Mouse (Mus musculus): ENCODE results near the gene Kremen1. TPM values are rescaled to one million over a fixed set of nuclear protein-coding genes. Genes with fewer than 3 reads are reported as not detected.

The Kremen1 gene
- polyA plus RNA-seq, 1 experiment: 28.3 TPM

DNA sequence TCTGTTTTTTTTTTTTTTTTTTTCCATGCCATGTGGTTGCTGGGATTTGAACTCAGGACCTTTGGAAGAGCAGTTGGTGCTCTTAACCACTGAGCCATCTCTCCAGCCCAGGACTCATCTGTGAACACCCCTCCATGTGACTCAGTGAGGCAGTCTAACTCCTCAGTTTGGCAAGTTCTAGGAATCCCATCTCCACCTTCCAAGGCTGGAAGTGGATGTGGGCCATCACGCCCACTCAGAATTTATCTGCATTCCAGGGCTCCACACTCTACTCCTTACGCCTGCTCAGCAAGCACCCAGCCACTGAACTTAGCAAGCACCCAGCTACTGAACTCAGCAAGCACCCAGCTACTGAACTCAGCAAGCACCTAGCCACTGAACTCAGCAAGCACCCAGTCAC lies 61.5 kb downstream of the Kremen1 start:
- Histone ChIP-seq H3K4me3 (ENCODE audit: insufficient read depth, low read length) (no peak overlapping the region), H3K4me1 (ENCODE audit: control insufficient read depth, insufficient read depth, low read length) (0 out of 2 replicates have a peak, but pooled peaks cover 2% of the 10 kb centered on the region), H3K27ac (ENCODE audit: insufficient read depth, low read length) (no peak overlapping the region)
- no peak for TF ChIP-seq POLR2A (IDR thresholded peaks at IDR 0.05; ENCODE audit: low read depth, low read length)
- no peak for TF ChIP-seq CTCF (IDR thresholded peaks at IDR 0.05; ENCODE audit: borderline replicate concordance, insufficient read depth, low read length)

GRCm38 (mm10) chr11:5197068-5197467 lies 64.3 kb downstream of the Kremen1 start:
- no peaks in the 10 kb centered on the region for H3K4me1 ChIP-seq (ENCODE audit: control insufficient read depth, insufficient read depth, low read length)
- H3K27ac ChIP-seq (ENCODE audit: insufficient read depth, low read length): no peak overlapping the region
- TF ChIP-seq POLR2A (IDR thresholded peaks at IDR 0.05; ENCODE audit: low read depth, low read length): no peak
- TF ChIP-seq CTCF (IDR thresholded peaks at IDR 0.05; ENCODE audit: borderline replicate concordance, insufficient read depth, low read length): no peak
- H3K4me3 ChIP-seq (ENCODE audit: insufficient read depth, low read length): no peak overlapping the region

- TF ChIP-seq POLR2A (IDR thresholded peaks at IDR 0.05; ENCODE audit: low read depth, low read length): no peak
- no peak for TF ChIP-seq CTCF (IDR thresholded peaks at IDR 0.05; ENCODE audit: borderline replicate concordance, insufficient read depth, low read length)
- Histone ChIP-seq H3K4me3 (ENCODE audit: insufficient read depth, low read length) (no peak overlapping the region), H3K4me1 (ENCODE audit: control insufficient read depth, insufficient read depth, low read length) (no peaks in the 10 kb centered on the region), H3K27ac (ENCODE audit: insufficient read depth, low read length) (no peak overlapping the region)
Observed at GRCm38 (mm10) chr11:5196583-5196982, 64.8 kb downstream of the Kremen1 start.

- TF ChIP-seq CTCF (IDR thresholded peaks at IDR 0.05; ENCODE audit: borderline replicate concordance, insufficient read depth, low read length) (no peak), POLR2A (IDR thresholded peaks at IDR 0.05; ENCODE audit: low read depth, low read length) (no peak)
- H3K27ac ChIP-seq (ENCODE audit: insufficient read depth, low read length): no peak overlapping the region
- no peaks in the 10 kb centered on the region for H3K4me1 ChIP-seq (ENCODE audit: control insufficient read depth, insufficient read depth, low read length)
- no peak overlapping the region for H3K4me3 ChIP-seq (ENCODE audit: insufficient read depth, low read length)
Observed at GRCm38 (mm10) chr11:5193576-5193881, 67.8 kb downstream of the Kremen1 start.

DNA sequence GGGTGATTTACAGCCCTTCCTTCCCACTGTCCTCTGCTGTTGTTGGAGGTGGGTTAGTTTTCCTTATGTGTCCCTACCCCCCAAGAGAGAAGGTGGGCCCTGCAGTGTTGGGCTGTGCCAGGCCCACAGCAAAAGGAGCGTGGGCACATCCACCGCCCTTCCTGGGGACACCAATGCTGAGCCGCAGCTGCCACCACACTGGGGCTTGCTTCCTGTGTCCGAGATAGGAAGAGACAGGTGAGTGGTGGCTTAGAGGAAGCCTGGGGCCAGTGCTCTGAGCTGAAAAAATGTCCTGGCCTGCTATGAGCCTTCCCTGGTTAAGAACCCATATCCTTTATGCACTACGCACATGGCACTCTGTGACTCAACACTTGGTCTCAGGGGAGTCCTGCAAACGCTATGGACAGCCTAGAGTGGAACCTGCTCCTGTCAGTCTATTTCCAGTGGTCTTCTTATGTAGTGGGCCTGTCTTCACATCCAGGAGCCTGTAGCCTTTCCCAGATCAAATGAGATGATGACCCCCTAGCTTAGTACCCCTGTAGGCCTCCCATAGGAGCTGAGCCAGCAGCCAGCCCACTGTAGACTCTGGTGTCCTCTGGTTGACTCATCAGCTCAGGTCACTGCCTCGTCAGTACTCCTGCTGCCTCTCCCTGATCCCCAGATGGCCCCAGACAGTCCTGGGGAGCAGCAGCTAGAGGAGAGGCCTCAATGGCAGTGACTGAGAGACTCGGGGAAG lies 68.3 kb downstream of the Kremen1 start:
- Histone ChIP-seq H3K27ac (ENCODE audit: insufficient read depth, low read length) (no peak overlapping the region), H3K4me1 (ENCODE audit: control insufficient read depth, insufficient read depth, low read length) (no peaks in the 10 kb centered on the region), H3K4me3 (ENCODE audit: insufficient read depth, low read length) (no peak overlapping the region)
- TF ChIP-seq POLR2A (IDR thresholded peaks at IDR 0.05; ENCODE audit: low read depth, low read length) (no peak), CTCF (IDR thresholded peaks at IDR 0.05; ENCODE audit: borderline replicate concordance, insufficient read depth, low read length) (no peak)

GRCm38 (mm10) chr11:5192084-5192516 lies 69.3 kb downstream of the Kremen1 start:
- TF ChIP-seq CTCF (IDR thresholded peaks at IDR 0.05; ENCODE audit: borderline replicate concordance, insufficient read depth, low read length): no peak
- no peak for TF ChIP-seq POLR2A (IDR thresholded peaks at IDR 0.05; ENCODE audit: low read depth, low read length)
- no peak overlapping the region for H3K4me3 ChIP-seq (ENCODE audit: insufficient read depth, low read length)
- H3K27ac ChIP-seq (ENCODE audit: insufficient read depth, low read length): no peak overlapping the region
- H3K4me1 ChIP-seq (ENCODE audit: control insufficient read depth, insufficient read depth, low read length): no peaks in the 10 kb centered on the region

- no peak overlapping the region for H3K4me3 ChIP-seq (ENCODE audit: insufficient read depth, low read length)
- no peak overlapping the region for H3K27ac ChIP-seq (ENCODE audit: insufficient read depth, low read length)
- no peak for TF ChIP-seq CTCF (IDR thresholded peaks at IDR 0.05; ENCODE audit: borderline replicate concordance, insufficient read depth, low read length)
- TF ChIP-seq POLR2A (IDR thresholded peaks at IDR 0.05; ENCODE audit: low read depth, low read length): no peak
- no peaks in the 10 kb centered on the region for H3K4me1 ChIP-seq (ENCODE audit: control insufficient read depth, insufficient read depth, low read length)
Observed at GRCm38 (mm10) chr11:5189239-5189933, 72.0 kb downstream of the Kremen1 start.

- no peak overlapping the region for H3K27ac ChIP-seq (ENCODE audit: insufficient read depth, low read length)
- TF ChIP-seq POLR2A (IDR thresholded peaks at IDR 0.05; ENCODE audit: low read depth, low read length) (no peak), CTCF (IDR thresholded peaks at IDR 0.05; ENCODE audit: borderline replicate concordance, insufficient read depth, low read length) (no peak)
Observed at GRCm38 (mm10) chr11:5188170-5188569, 73.2 kb downstream of the Kremen1 start.

GRCm38 (mm10) chr11:5184832-5185231 lies 76.5 kb downstream of the Kremen1 start:
- TF ChIP-seq POLR2A (IDR thresholded peaks at IDR 0.05; ENCODE audit: low read depth, low read length) (no peak), CTCF (IDR thresholded peaks at IDR 0.05; ENCODE audit: borderline replicate concordance, insufficient read depth, low read length) (no peak)
- Histone ChIP-seq H3K4me3 (ENCODE audit: insufficient read depth, low read length) (no peak overlapping the region), H3K27ac (ENCODE audit: insufficient read depth, low read length) (no peak overlapping the region), H3K4me1 (ENCODE audit: control insufficient read depth, insufficient read depth, low read length) (no peaks in the 10 kb centered on the region)

More at GRCm38 (mm10) chr11:5188170-5188569, 73.2 kb downstream of the Kremen1 start:
- no peak overlapping the region for H3K4me3 ChIP-seq (ENCODE audit: insufficient read depth, low read length)
- H3K4me1 ChIP-seq (ENCODE audit: control insufficient read depth, insufficient read depth, low read length): no peaks in the 10 kb centered on the region

- TF ChIP-seq CTCF (IDR thresholded peaks at IDR 0.05; ENCODE audit: borderline replicate concordance, insufficient read depth, low read length): no peak
- no peak for TF ChIP-seq POLR2A (IDR thresholded peaks at IDR 0.05; ENCODE audit: low read depth, low read length)
- Histone ChIP-seq H3K4me1 (ENCODE audit: control insufficient read depth, insufficient read depth, low read length) (no peaks in the 10 kb centered on the region), H3K27ac (ENCODE audit: insufficient read depth, low read length) (no peak overlapping the region), H3K4me3 (ENCODE audit: insufficient read depth, low read length) (no peak overlapping the region)
Observed at GRCm38 (mm10) chr11:5184250-5184649, 77.1 kb downstream of the Kremen1 start.

All from embryonic fibroblast, embryonic 13.5 days (primary cell).